Mouse (Mus musculus): ENCODE data around the gene Bfsp2.

DNA sequence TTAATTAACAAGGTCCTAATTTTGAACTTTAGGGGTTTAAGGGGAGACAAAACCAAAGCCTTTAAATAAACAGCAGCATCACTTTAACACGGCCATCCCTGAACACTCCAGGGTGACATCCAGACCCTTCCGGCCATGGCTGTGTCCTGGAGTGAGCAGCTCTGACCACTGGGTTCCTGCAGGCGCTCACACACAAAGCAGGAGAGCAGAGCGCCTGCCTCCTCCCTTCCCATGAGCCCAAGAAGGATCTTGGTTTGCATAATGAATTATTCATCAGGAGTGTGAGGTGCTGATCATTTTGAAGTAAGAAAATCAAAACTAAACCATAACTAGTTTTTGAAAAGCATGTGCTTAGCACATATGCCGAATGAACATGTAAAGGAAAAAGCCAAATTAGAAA lies 44.4 kb upstream of the Bfsp2 start:
- TF ChIP-seq CTCF (IDR thresholded peaks at IDR 0.05; ENCODE audit: low read depth): no peak
- TF ChIP-seq EP300 (optimal IDR thresholded peaks at IDR 0.05): no peak

Measured in stomach, postnatal 0 days (tissue).